8 mouse cellular contexts compared by ENCODE assay signal in the genomic region with DNA sequence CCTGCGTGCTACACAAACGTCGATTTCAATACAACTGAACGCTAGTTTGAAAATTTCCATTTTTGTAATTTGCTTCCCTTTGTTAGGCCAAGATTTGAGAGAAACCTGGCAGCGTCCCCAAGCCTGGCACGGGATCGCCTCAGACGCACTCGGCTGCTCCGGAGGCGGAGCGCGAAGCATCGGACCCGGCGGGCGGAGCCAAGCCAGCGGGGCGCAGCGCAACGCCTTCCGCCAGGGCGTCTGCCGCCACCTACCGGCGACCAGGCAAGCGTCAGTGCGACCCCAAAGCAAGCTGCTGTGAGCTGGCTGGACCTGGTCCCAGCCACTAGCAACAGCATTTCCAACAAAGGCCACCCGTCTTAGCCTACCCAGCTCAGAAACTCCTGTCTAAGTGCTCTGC.
DNase-seq lines count a peak whose midpoint lies in the region; ATAC-seq and TF ChIP-seq lines count a peak whose summit lies in the region.

No protein-coding gene starts in this region.

- under 1% methylated on average over 29 of the region's 29 CpGs for WGBS in cerebellum, adult 2 months
- WGBS in forebrain, postnatal 0 days = under 1% methylated on average over 29 of the region's 29 CpGs
- WGBS in lung, embryonic 14.5 days = under 1% methylated on average over 29 of the region's 29 CpGs

- no peaks in the 10 kb centered on the region; a peak in 1 of 4 replicates for H3K27me3 ChIP-seq in MEL (ENCODE audit: control insufficient read depth in 1 of 2, insufficient read depth in 2 of 2, low read length in 2 of 2)
- H3K27me3 ChIP-seq in cerebellum, adult 2 months (ENCODE audit: control insufficient read depth, insufficient read depth, low read length) = no peaks in the 10 kb centered on the region
- H3K27me3 ChIP-seq in forebrain, postnatal 0 days (ENCODE audit: insufficient read depth, low read length) = no peaks in the 10 kb centered on the region
- H3K27me3 ChIP-seq in lung, embryonic 14.5 days (ENCODE audit: insufficient read depth, low read length) = no peaks in the 10 kb centered on the region

- H3K27ac ChIP-seq in MEL (ENCODE audit: control insufficient read depth, low read depth, low read length) = peak overlapping the region; percentile 10; the same call in 1 of the 2 replicates
- no peak overlapping the region for H3K27ac ChIP-seq in cerebellum, adult 2 months (ENCODE audit: insufficient read depth, low read length)
- H3K27ac ChIP-seq in forebrain, postnatal 0 days (ENCODE audit: low read depth, low read length) = peak overlapping the region; percentile 77
- peak overlapping the region; percentile 63 for H3K27ac ChIP-seq in lung, embryonic 14.5 days (ENCODE audit: low read depth)

- DNase-seq in MEL (ENCODE audit: low read depth, low spot score) = peak; percentile 91
- DNase-seq in cerebellum, adult 2 months = peak; percentile 92 to 94
- DNase-seq in forebrain, postnatal 0 days = peak; percentile 97
- peak; percentile 98 for DNase-seq in heart, postnatal 4 days
- peak; percentile 88 to 94 for DNase-seq in layer of hippocampus, adult 8-10 months (ENCODE audit: low spot score in 2 of 2)
- peak; percentile 99 for DNase-seq in lung, embryonic 14.5 days
- peak; percentile 88 for DNase-seq in testis, postnatal 14 days (ENCODE audit: low spot score)

- peak overlapping the region; percentile 54 for H3K9ac ChIP-seq in MEL (ENCODE audit: control insufficient read depth, low read depth, low read length, poor library complexity, severe bottlenecking)
- peak overlapping the region; percentile 59 for H3K9ac ChIP-seq in forebrain, postnatal 0 days
- peak overlapping the region; percentile 64 for H3K9ac ChIP-seq in lung, embryonic 14.5 days

- TF ChIP-seq POLR2A in MEL (IDR thresholded peaks at IDR 0.05; ENCODE audit: control insufficient read depth in 1 of 2, insufficient read depth in 1 of 2, low read depth in 1 of 2, low read length in 2 of 2, poor library complexity in 1 of 2) = no peak
- TF ChIP-seq POLR2A in cerebellum, adult 2 months (IDR thresholded peaks at IDR 0.05; ENCODE audit: borderline replicate concordance, insufficient read depth, low read length) = peak; percentile 43; the same call in 1 of the 2 replicates

- ATAC-seq in forebrain, postnatal 0 days = peak; percentile 95
- ATAC-seq in lung, embryonic 14.5 days (ENCODE audit: insufficient read depth) = peak; percentile 95
- ATAC-seq in neutrophil, adult 5-6 weeks (ENCODE audit: extremely low read depth, insufficient number of reproducible peaks, low FRiP score, poor library complexity, severe bottlenecking) = peak; percentile 79

- H3K9me3 ChIP-seq in MEL (replicated peaks; ENCODE audit: insufficient read depth, low read length) = no peaks in the 10 kb centered on the region
- no peaks in the 10 kb centered on the region for H3K9me3 ChIP-seq in forebrain, postnatal 0 days (ENCODE audit: low read length)
- no peaks in the 10 kb centered on the region for H3K9me3 ChIP-seq in lung, embryonic 14.5 days (ENCODE audit: low read depth, low read length)

- no peak for TF ChIP-seq EP300 in MEL (IDR thresholded peaks at IDR 0.05; ENCODE audit: low read depth in 1 of 2, low read length in 2 of 2)

- TF ChIP-seq CTCF in MEL (IDR thresholded peaks at IDR 0.05 in 2 of 3, conservative IDR thresholded peaks at IDR 0.05 in 1 of 3; ENCODE audit: control insufficient read depth in 1 of 3, insufficient read depth in 1 of 3, low read depth in 2 of 3, low read length in 3 of 3, poor library complexity in 1 of 3, severe bottlenecking in 1 of 3) = peak; percentile 80 to 96 (median 94)
- TF ChIP-seq CTCF in cerebellum, adult 2 months (IDR thresholded peaks at IDR 0.05; ENCODE audit: borderline replicate concordance, insufficient read depth, low read depth, low read length) = peak; percentile 90
- TF ChIP-seq CTCF in forebrain, postnatal 0 days (IDR thresholded peaks at IDR 0.05; ENCODE audit: low read depth) = peak; percentile 98
- peak; percentile 88 for TF ChIP-seq CTCF in lung, embryonic 14.5 days (IDR thresholded peaks at IDR 0.05; ENCODE audit: low read depth)

- peak overlapping the region; percentile 58 to 75 for H3K4me3 ChIP-seq in MEL (ENCODE audit: control insufficient read depth in 1 of 2, insufficient read depth in 1 of 2, low read depth in 2 of 2, low read length in 2 of 2)
- peak overlapping the region; percentile 57 for H3K4me3 ChIP-seq in cerebellum, adult 2 months (replicated peaks; ENCODE audit: insufficient read depth, low read depth, low read length)
- peak overlapping the region; percentile 41 for H3K4me3 ChIP-seq in forebrain, postnatal 0 days (ENCODE audit: low read depth, low read length)
- H3K4me3 ChIP-seq in lung, embryonic 14.5 days (ENCODE audit: low read depth, low read length) = peak overlapping the region; percentile 27

- H3K36me3 ChIP-seq in MEL (ENCODE audit: control insufficient read depth in 1 of 2, insufficient read depth in 2 of 2, low read length in 2 of 2) = no peaks in the 10 kb centered on the region; a peak in 1 of 4 replicates
- no peaks in the 10 kb centered on the region for H3K36me3 ChIP-seq in forebrain, postnatal 0 days (ENCODE audit: insufficient read depth)
- no peaks in the 10 kb centered on the region for H3K36me3 ChIP-seq in lung, embryonic 14.5 days (ENCODE audit: insufficient read depth)

- no peaks in the 10 kb centered on the region for H3K79me2 ChIP-seq in MEL (ENCODE audit: control insufficient read depth, insufficient read depth, low read length, poor library complexity)

- H3K4me2 ChIP-seq in forebrain, postnatal 0 days (ENCODE audit: low read depth) = peak overlapping the region; percentile 69
- peak overlapping the region; percentile 66 for H3K4me2 ChIP-seq in lung, embryonic 14.5 days

- no peaks in the 10 kb centered on the region; a peak in 1 of 4 replicates for H3K4me1 ChIP-seq in MEL (ENCODE audit: control insufficient read depth in 1 of 2, insufficient read depth in 2 of 2, low read length in 2 of 2)
- H3K4me1 ChIP-seq in cerebellum, adult 2 months (ENCODE audit: control insufficient read depth, insufficient read depth, low read length) = no peaks in the 10 kb centered on the region
- peaks cover 8% of the 10 kb centered on the region for H3K4me1 ChIP-seq in forebrain, postnatal 0 days (ENCODE audit: insufficient read depth)
- peaks cover 4% of the 10 kb centered on the region; the same call in 1 of the 2 replicates for H3K4me1 ChIP-seq in lung, embryonic 14.5 days (ENCODE audit: insufficient read depth)

- peak; percentile 95 for TF ChIP-seq RAD21 in MEL (IDR thresholded peaks at IDR 0.05; ENCODE audit: low read depth, low read length)

TF ChIP-seq in MEL, 35 proteins besides CTCF, POLR2A, EP300 and RAD21:
- TF ChIP-seq TBP (IDR thresholded peaks at IDR 0.05; ENCODE audit: low read depth, low read length) = peak; percentile 42; the same call in 1 of the 2 replicates
- TF ChIP-seq UBTF (IDR thresholded peaks at IDR 0.05; ENCODE audit: borderline replicate concordance, insufficient read depth, low read depth, low read length) = 0 out of 2 replicates have a peak, but pooled peaks have one; percentile 80
- no peak for TF ChIP-seq USF1 (IDR thresholded peaks at IDR 0.05; ENCODE audit: low read depth, low read length)
- no peak for TF ChIP-seq USF2 (IDR thresholded peaks at IDR 0.05; ENCODE audit: borderline replicate concordance in 1 of 2, insufficient read depth in 1 of 2, low read depth in 1 of 2, low read length in 2 of 2)
- no peak for TF ChIP-seq KAT2A (conservative IDR thresholded peaks at IDR 0.05; ENCODE audit: low read depth, low read length)
- TF ChIP-seq SMC3 (IDR thresholded peaks at IDR 0.05; ENCODE audit: low read depth, low read length) = peak; percentile 95
- TF ChIP-seq CHD1 (IDR thresholded peaks at IDR 0.05; ENCODE audit: low read depth, low read length) = no peak
- TF ChIP-seq MXI1 (IDR thresholded peaks at IDR 0.05; ENCODE audit: low read depth, low read length) = no peak
- TF ChIP-seq MAFK (IDR thresholded peaks at IDR 0.05; ENCODE audit: borderline replicate concordance, low read depth, low read length) = no peak
- peak; percentile 81 for TF ChIP-seq BHLHE40 (IDR thresholded peaks at IDR 0.05; ENCODE audit: borderline replicate concordance, low read depth, low read length)
- TF ChIP-seq POLR2AphosphoS5 (IDR thresholded peaks at IDR 0.05; ENCODE audit: borderline replicate concordance, low read depth, low read length) = no peak
- TF ChIP-seq GATA1 (IDR thresholded peaks at IDR 0.05; ENCODE audit: low read depth, low read length) = no peak
- TF ChIP-seq ZC3H11A (IDR thresholded peaks at IDR 0.05; ENCODE audit: low read depth, low read length) = peak; percentile 92
